Mouse (Mus musculus): ENCODE measurements around the gene Lcp2. TPM values are rescaled to one million over a fixed set of nuclear protein-coding genes. Genes with fewer than 3 reads are reported as not detected.

Gene Lcp2
- polyA plus RNA-seq, 1 experiment from 2014 or later, result 4.2 TPM

GRCm38 (mm10) chr11:34101827-34102226, 55.1 kb downstream of the Lcp2 start:
- ATAC-seq (ENCODE audit: low read depth), result no peak
- no peaks in the 10 kb centered on the region for H3K9me3 ChIP-seq (ENCODE audit: control insufficient read depth, low read length)
- H3K4me3 ChIP-seq (ENCODE audit: low read length), result no peak overlapping the region
- no peak overlapping the region for H3K9ac ChIP-seq (ENCODE audit: low read length)
- no peaks in the 10 kb centered on the region for H3K27me3 ChIP-seq (ENCODE audit: control insufficient read depth, insufficient read depth, low read depth, low read length)
- H3K36me3 ChIP-seq (ENCODE audit: control insufficient read depth, insufficient read depth, low read length), result no peaks in the 10 kb centered on the region
- H3K4me1 ChIP-seq (replicated peaks; ENCODE audit: control insufficient read depth, insufficient read depth, low read length), result no peaks in the 10 kb centered on the region
- H3K27ac ChIP-seq (ENCODE audit: low read length), result no peak overlapping the region
- H3K4me2 ChIP-seq (ENCODE audit: low read depth, low read length), result no peak overlapping the region
- WGBS, result 79% methylated on average over 4 of the region's 4 CpGs

- Histone ChIP-seq H3K27me3 (ENCODE audit: control insufficient read depth, insufficient read depth, low read depth, low read length) (no peaks in the 10 kb centered on the region), H3K9ac (ENCODE audit: low read length) (no peak overlapping the region), H3K36me3 (ENCODE audit: control insufficient read depth, insufficient read depth, low read length) (no peaks in the 10 kb centered on the region), H3K4me3 (ENCODE audit: low read length) (no peak overlapping the region), H3K4me1 (replicated peaks; ENCODE audit: control insufficient read depth, insufficient read depth, low read length) (no peaks in the 10 kb centered on the region), H3K4me2 (ENCODE audit: low read depth, low read length) (no peak overlapping the region), H3K9me3 (ENCODE audit: control insufficient read depth, low read length) (no peaks in the 10 kb centered on the region), H3K27ac (ENCODE audit: low read length) (no peak overlapping the region)
- 42% methylated on average over 1 of the region's 1 CpGs for WGBS
- ATAC-seq (ENCODE audit: low read depth), result no peak
Observed at GRCm38 (mm10) chr11:34104919-34105318, 58.2 kb downstream of the Lcp2 start.

GRCm38 (mm10) chr11:34109260-34109659, 62.5 kb downstream of the Lcp2 start:
- H3K4me2 ChIP-seq (ENCODE audit: low read depth, low read length), result no peak overlapping the region
- H3K9ac ChIP-seq (ENCODE audit: low read length), result no peak overlapping the region
- no peaks in the 10 kb centered on the region for H3K9me3 ChIP-seq (ENCODE audit: control insufficient read depth, low read length)
- no peak for ATAC-seq (ENCODE audit: low read depth)
- H3K27me3 ChIP-seq (ENCODE audit: control insufficient read depth, insufficient read depth, low read depth, low read length), result no peaks in the 10 kb centered on the region
- H3K27ac ChIP-seq (ENCODE audit: low read length), result no peak overlapping the region
- H3K4me1 ChIP-seq (replicated peaks; ENCODE audit: control insufficient read depth, insufficient read depth, low read length), result no peaks in the 10 kb centered on the region
- H3K36me3 ChIP-seq (ENCODE audit: control insufficient read depth, insufficient read depth, low read length), result no peaks in the 10 kb centered on the region
- WGBS, result 89% methylated on average over 1 of the region's 1 CpGs
- no peak overlapping the region for H3K4me3 ChIP-seq (ENCODE audit: low read length)

GRCm38 (mm10) chr11:34111940-34112339, 65.2 kb downstream of the Lcp2 start:
- Histone ChIP-seq H3K36me3 (ENCODE audit: control insufficient read depth, insufficient read depth, low read length) (no peaks in the 10 kb centered on the region), H3K9me3 (ENCODE audit: control insufficient read depth, low read length) (no peaks in the 10 kb centered on the region), H3K4me3 (ENCODE audit: low read length) (no peak overlapping the region), H3K9ac (ENCODE audit: low read length) (no peak overlapping the region), H3K27me3 (ENCODE audit: control insufficient read depth, insufficient read depth, low read depth, low read length) (no peaks in the 10 kb centered on the region), H3K4me1 (replicated peaks; ENCODE audit: control insufficient read depth, insufficient read depth, low read length) (no peaks in the 10 kb centered on the region), H3K4me2 (ENCODE audit: low read depth, low read length) (no peak overlapping the region), H3K27ac (ENCODE audit: low read length) (no peak overlapping the region)
- 58% methylated on average over 7 of the region's 7 CpGs for WGBS
- ATAC-seq (ENCODE audit: low read depth), result no peak

- Histone ChIP-seq H3K27me3 (ENCODE audit: control insufficient read depth, insufficient read depth, low read depth, low read length) (no peaks in the 10 kb centered on the region), H3K36me3 (ENCODE audit: control insufficient read depth, insufficient read depth, low read length) (no peaks in the 10 kb centered on the region), H3K9ac (ENCODE audit: low read length) (no peak overlapping the region), H3K4me1 (replicated peaks; ENCODE audit: control insufficient read depth, insufficient read depth, low read length) (no peaks in the 10 kb centered on the region), H3K27ac (ENCODE audit: low read length) (no peak overlapping the region), H3K4me2 (ENCODE audit: low read depth, low read length) (no peak overlapping the region), H3K9me3 (ENCODE audit: control insufficient read depth, low read length) (no peaks in the 10 kb centered on the region), H3K4me3 (ENCODE audit: low read length) (no peak overlapping the region)
- peak; percentile 36; the same call in 1 of the 2 replicates for ATAC-seq (ENCODE audit: low read depth)
- WGBS, result 63% methylated on average over 4 of the region's 4 CpGs
Observed at GRCm38 (mm10) chr11:34112781-34113380, 66.2 kb downstream of the Lcp2 start.

- WGBS, result 56% methylated on average over 2 of the region's 2 CpGs
- ATAC-seq (ENCODE audit: low read depth), result no peak
- Histone ChIP-seq H3K9me3 (ENCODE audit: control insufficient read depth, low read length) (no peaks in the 10 kb centered on the region), H3K36me3 (ENCODE audit: control insufficient read depth, insufficient read depth, low read length) (no peaks in the 10 kb centered on the region), H3K4me1 (replicated peaks; ENCODE audit: control insufficient read depth, insufficient read depth, low read length) (no peaks in the 10 kb centered on the region), H3K27me3 (ENCODE audit: control insufficient read depth, insufficient read depth, low read depth, low read length) (no peaks in the 10 kb centered on the region), H3K4me2 (ENCODE audit: low read depth, low read length) (no peak overlapping the region), H3K4me3 (ENCODE audit: low read length) (no peak overlapping the region), H3K27ac (ENCODE audit: low read length) (no peak overlapping the region), H3K9ac (ENCODE audit: low read length) (no peak overlapping the region)
Observed at GRCm38 (mm10) chr11:34113760-34114159, 67.0 kb downstream of the Lcp2 start.

GRCm38 (mm10) chr11:34116572-34117135, 69.9 kb downstream of the Lcp2 start:
- H3K9ac ChIP-seq (ENCODE audit: low read length), result no peak overlapping the region
- no peak overlapping the region for H3K27ac ChIP-seq (ENCODE audit: low read length)
- no peaks in the 10 kb centered on the region for H3K27me3 ChIP-seq (ENCODE audit: control insufficient read depth, insufficient read depth, low read depth, low read length)
- no peaks in the 10 kb centered on the region for H3K9me3 ChIP-seq (ENCODE audit: control insufficient read depth, low read length)
- H3K4me3 ChIP-seq (ENCODE audit: low read length), result no peak overlapping the region
- ATAC-seq (ENCODE audit: low read depth), result 0 out of 2 replicates have a peak, but pooled peaks have one; percentile 15
- H3K4me2 ChIP-seq (ENCODE audit: low read depth, low read length), result no peak overlapping the region
- 15% methylated on average over 2 of the region's 2 CpGs for WGBS
- no peaks in the 10 kb centered on the region for H3K36me3 ChIP-seq (ENCODE audit: control insufficient read depth, insufficient read depth, low read length)
- H3K4me1 ChIP-seq (replicated peaks; ENCODE audit: control insufficient read depth, insufficient read depth, low read length), result no peaks in the 10 kb centered on the region

- H3K4me1 ChIP-seq (replicated peaks; ENCODE audit: control insufficient read depth, insufficient read depth, low read length), result no peaks in the 10 kb centered on the region
- no peaks in the 10 kb centered on the region for H3K27me3 ChIP-seq (ENCODE audit: control insufficient read depth, insufficient read depth, low read depth, low read length)
- no peak overlapping the region for H3K27ac ChIP-seq (ENCODE audit: low read length)
- no peaks in the 10 kb centered on the region for H3K9me3 ChIP-seq (ENCODE audit: control insufficient read depth, low read length)
- H3K4me2 ChIP-seq (ENCODE audit: low read depth, low read length), result no peak overlapping the region
- no peak overlapping the region for H3K9ac ChIP-seq (ENCODE audit: low read length)
- no peak for ATAC-seq (ENCODE audit: low read depth)
- no peak overlapping the region for H3K4me3 ChIP-seq (ENCODE audit: low read length)
- H3K36me3 ChIP-seq (ENCODE audit: control insufficient read depth, insufficient read depth, low read length), result no peaks in the 10 kb centered on the region
- WGBS, result 68% methylated on average over 3 of the region's 3 CpGs
Observed at GRCm38 (mm10) chr11:34117581-34117980, 70.9 kb downstream of the Lcp2 start.

- 79% methylated on average over 3 of the region's 3 CpGs for WGBS
- no peaks in the 10 kb centered on the region for H3K27me3 ChIP-seq (ENCODE audit: control insufficient read depth, insufficient read depth, low read depth, low read length)
- H3K9ac ChIP-seq (ENCODE audit: low read length), result no peak overlapping the region
- ATAC-seq (ENCODE audit: low read depth), result no peak
- H3K36me3 ChIP-seq (ENCODE audit: control insufficient read depth, insufficient read depth, low read length), result no peaks in the 10 kb centered on the region
- no peak overlapping the region for H3K4me2 ChIP-seq (ENCODE audit: low read depth, low read length)
- no peak overlapping the region for H3K27ac ChIP-seq (ENCODE audit: low read length)
- H3K4me3 ChIP-seq (ENCODE audit: low read length), result no peak overlapping the region
- H3K9me3 ChIP-seq (ENCODE audit: control insufficient read depth, low read length), result no peaks in the 10 kb centered on the region
- H3K4me1 ChIP-seq (replicated peaks; ENCODE audit: control insufficient read depth, insufficient read depth, low read length), result no peaks in the 10 kb centered on the region
Observed at GRCm38 (mm10) chr11:34118319-34118718, 71.6 kb downstream of the Lcp2 start.

Data from lung, embryonic 16.5 days (tissue).